Mouse (Mus musculus) 3T3-L1 (cell line): ENCODE measurements at regions not wholly inside any gene's neighbourhood (a gene's known extent, or its start where the extent isn't known, plus 50 kb on each side); places are given as distances from the start of the nearest gene placed in this dataset.
A peak's percentile ranks its signal among the peaks of the same experiment; 100 is the strongest.

Source experiments
- DNase-seq: peaks from one replicate; pipeline ENCODE4 v3.0.0-alpha.2; 2015; ENCODE audit warnings: low read depth, low spot score

GRCm38 (mm10) chr3:63542638-63543408, 59.1 kb upstream of the Gm34302 start:
- no peak for DNase-seq

DNA sequence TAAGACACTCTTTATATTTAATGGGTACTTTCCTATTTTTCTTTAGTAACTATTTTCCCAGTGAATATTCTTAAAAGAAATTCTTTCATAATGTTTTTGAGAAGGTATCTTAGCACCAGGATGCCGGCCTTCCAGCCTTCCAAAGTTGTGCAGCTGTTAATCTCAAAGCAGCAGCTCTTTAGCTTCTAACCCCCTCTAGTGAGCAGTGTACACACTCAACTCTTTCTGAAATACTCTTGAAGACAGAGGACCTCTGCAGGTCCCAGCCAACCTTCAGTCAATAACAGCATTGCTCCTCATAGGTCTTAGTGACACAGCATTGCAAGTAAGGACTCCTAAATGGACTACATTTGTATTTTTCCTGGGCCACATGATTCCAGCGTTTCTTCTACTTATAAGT, 55.2 kb upstream of the Gm34302 start:
- no peak for DNase-seq

GRCm38 (mm10) chr3:63534141-63534540, 50.5 kb upstream of the Gm34302 start:
- peak; percentile 16 for DNase-seq
